Mouse (Mus musculus) cerebellum, adult 18-20 months (tissue): ENCODE data around the gene Eid1.

Experiments used
- DNase-seq, 2 experiments: peaks; one replicate each; pipeline ENCODE4 v3.0.0; 2021

The Eid1 gene

DNA sequence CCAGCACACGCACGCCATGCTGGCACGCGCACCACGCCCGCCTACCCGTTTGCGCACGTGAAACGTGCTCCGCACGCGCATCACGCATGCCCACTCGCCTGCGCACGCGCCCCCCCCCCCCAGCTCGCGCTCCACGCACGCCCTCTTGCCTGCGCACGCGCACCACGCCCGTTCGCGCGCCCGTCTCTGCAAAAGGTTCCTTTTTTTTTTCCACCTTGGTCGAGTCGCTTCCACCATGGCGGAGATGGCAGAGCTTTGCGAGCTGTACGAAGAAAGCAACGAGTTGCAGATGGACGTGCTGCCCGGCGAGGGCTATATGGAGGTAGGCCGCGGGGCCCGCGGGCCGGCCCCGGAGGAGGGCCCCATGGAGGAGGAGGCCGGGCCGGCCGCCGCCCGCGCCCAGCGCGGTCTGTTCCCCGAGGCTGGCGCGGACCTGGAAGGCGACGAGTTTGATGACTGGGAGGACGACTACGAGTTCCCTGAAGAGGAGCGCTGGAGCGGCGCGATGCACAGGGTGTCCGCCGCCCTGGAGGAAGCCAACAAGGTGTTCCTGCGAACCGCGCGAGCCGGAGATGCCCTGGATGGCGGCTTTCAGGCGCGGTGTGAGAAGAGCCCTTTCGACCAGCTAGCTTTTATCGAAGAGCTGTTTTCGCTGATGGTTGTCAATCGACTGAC, at the start of gene Eid1:
Gene Eid1, plus strand, starts transcription at position 139 of the 675 bp plus-strand sequence.
- DNase-seq = peak; percentile 88 to 92

- no peak for DNase-seq
These were observed 49.7 kb upstream of the Eid1 start for GRCm38 (mm10) chr2:125623211-125623610.

DNA sequence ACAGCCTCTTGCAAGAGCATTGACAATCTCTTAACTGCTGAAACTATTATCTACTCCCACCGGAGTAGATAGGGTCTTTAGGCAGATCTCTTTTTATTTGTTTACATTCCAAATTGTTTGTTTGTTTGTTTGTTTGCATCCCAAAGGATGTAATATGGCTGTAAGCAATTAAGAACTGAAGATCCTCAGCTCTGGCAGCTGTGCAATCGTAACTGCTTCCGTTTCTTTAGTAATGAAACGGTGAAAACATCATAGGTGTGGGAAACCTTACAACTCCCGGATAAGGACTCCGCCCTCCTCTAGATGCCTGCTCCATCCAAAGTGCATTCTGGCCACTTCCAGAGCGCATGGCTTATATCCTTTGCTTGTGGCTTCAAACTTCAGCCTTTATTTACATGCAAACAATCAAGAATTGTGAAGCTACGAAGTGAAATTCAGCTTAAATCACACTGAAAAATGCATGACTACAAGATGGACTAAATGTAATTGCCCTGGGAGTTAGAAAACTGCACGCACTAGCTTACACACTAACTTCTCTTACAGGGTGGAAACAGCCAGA, 48.7 kb upstream of the Eid1 start:
- DNase-seq = no peak

GRCm38 (mm10) chr2:125624837-125625351, 48.0 kb upstream of the Eid1 start, which contains the start of gene Cep152:
Cep152 (minus strand) TSS chr2:125625113.
- DNase-seq = peak; percentile 98 to 99

- DNase-seq = no peak
These were observed 46.4 kb upstream of the Eid1 start for GRCm38 (mm10) chr2:125626536-125626935.

- no peak for DNase-seq
These were observed 44.4 kb upstream of the Eid1 start for GRCm38 (mm10) chr2:125628487-125628886.

DNA sequence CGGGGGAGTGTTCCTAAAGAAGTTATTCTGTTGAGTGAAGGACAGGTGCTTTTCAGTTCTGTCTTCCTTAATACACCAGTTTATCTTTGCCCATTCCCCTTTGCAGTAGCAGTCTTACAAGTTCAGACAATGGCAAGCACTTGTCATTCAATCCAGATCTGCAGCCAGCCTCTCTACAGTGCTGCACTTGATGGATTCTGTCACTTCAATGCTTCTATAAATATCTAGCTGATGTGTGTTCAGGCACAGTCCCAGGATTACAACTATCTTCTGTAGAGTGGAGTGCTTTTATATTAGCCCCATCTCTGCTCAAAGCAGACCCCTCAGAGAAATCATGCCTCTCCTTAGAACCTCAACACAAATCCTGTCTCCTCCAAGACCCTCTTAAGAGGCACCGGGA, 42.9 kb upstream of the Eid1 start:
- DNase-seq = no peak

DNA sequence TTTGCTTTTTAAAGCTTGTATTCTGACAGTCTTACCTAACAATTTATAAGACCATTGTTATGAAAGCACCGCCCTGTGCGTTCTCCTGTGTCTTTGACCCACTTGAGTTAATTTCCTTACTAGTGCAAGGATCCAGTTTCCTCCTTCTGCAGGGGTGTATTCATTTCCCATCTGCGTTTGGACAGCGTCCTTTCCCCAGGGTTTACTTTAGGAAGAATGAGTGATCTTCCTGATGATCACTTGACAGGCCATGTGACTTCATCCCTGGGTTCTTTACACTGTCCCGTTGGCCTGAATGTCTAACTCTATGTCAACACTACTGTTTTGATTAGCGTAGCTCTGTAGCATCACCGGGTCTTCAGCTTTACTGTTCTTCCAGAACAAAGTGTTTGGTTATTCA, 35.6 kb upstream of the Eid1 start:
- no peak for DNase-seq

- no peak for DNase-seq
These were observed 28.0 kb upstream of the Eid1 start for GRCm38 (mm10) chr2:125644912-125645311.

DNA sequence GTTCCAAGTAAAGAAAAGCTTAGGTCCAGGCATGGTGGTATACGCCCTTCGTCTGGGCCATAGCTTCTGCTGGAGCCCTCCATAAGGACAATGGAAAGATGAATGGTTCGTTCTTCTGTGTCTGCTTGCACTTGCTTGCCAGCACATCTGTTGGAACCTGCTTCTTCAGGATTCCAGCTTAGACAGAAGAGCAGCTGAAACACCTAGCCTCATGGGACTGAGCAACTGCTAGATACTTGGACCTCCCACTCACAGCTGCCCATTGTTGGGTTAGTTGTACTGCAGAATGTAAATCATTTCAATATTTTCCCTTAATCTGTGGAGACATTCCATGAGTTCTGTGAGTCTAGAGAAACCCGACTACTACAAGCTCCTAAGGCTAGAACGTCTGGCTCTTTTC, 22.9 kb upstream of the Eid1 start:
- no peak for DNase-seq

DNA sequence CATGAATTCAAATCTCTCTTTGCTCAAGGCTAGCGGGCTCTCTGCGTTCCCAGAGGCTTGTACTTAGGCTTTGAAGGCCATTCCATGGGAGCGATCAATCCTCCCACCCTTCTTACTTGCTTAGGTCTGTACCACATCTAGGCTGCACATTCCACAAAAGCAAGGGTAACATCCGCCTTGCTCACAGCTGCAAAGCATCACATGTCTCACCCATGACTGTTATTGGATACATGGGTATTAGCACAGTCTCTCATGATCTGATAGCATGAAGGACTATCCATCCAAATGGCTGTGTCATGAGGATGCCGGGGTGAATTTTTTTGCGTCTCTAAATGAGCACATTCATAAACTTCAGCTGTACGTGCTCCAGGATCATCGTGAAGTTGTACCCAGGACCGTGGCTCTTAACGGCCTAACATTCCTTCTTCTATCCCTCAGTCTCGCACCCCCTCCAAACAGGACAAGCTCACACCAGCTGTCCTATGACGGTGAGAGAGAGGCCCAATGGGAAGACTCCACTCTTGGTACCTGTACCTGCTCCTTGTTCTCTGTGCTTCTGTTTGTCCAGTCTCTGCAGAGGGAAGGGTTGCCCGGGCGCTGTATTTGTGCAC, 22.0 kb upstream of the Eid1 start:
- DNase-seq = no peak

- no peak for DNase-seq
These were observed 21.3 kb upstream of the Eid1 start for GRCm38 (mm10) chr2:125651563-125651962.

DNA sequence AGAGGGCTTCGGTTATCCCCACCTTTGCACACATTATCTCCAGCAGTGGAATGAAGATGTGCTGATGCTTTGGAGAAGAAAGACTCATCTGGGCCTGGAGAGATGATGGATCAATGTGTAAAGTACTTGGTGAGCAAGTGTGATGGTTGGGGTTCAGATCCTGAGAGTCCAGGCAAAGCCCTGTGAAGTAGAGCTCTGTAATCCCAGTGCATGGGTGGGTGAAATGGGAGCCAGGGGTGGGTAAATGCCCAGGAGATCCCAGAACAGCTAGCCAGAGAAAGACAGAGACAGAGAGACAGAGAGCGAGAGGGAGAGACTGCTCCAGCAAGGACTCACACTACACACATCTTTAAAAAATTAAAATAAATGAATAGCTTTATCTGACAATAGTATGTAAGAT, 19.6 kb upstream of the Eid1 start:
- no peak for DNase-seq

GRCm38 (mm10) chr2:125655391-125655790, 17.5 kb upstream of the Eid1 start:
- no peak for DNase-seq

DNA sequence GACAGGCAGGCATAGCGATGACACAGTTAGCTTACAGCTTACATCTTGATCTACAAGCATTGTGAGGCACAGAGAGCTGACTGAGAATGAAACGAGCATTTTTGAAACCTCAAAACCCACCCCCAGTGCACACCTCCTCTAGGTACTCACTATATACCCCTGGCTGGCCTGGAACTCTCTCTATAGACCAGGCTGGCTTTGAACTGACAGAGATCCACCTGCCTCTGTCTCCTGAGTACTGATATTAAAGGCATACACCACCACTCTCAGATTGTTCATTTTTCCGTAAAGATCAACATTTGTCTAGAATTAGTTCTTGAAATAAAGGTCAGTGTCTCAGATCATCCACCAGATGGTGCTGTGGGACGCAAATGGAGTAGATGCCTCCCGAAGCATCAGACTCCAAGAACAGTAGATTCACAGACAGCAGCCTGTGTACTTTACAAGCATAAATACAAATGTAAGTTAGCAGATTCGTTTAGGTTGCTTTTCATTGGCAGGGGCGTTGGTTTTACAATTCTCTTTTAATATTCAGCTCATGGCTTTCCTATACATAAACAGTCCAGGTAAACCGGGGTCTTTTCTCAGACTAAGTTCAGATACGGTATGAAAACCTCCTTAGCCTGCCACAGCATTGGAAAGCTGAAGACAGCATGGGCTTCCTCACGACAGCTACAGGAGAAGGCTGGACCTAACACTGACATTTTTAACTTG, 12.9 kb upstream of the Eid1 start:
- peak; percentile 77 for DNase-seq

- peak; percentile 23 to 24 for DNase-seq
These were observed 12.3 kb upstream of the Eid1 start for GRCm38 (mm10) chr2:125660537-125661130.

DNA sequence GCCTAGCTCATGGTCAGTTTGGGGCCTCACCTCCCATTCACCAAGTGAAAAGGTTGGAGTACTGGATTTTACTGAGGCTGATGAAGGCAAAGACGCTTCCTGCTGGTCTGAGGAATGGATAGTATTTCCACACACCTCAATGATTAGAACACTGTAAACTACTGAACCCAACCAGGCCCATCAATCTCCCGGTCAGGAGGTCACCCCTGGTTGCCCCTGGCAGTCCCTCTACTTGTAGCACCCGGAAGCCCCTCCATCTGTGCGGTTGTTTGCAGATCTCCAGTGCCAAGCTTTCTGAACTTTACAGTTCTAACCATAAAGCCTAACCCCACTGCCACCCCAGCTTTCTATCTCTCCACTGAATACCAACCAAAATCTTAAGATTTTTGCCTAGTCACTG, 11.7 kb upstream of the Eid1 start:
- DNase-seq = no peak

- DNase-seq = no peak
These were observed 10.4 kb upstream of the Eid1 start for GRCm38 (mm10) chr2:125662517-125662916.

GRCm38 (mm10) chr2:125665213-125665612, 7.7 kb upstream of the Eid1 start:
- no peak for DNase-seq

DNA sequence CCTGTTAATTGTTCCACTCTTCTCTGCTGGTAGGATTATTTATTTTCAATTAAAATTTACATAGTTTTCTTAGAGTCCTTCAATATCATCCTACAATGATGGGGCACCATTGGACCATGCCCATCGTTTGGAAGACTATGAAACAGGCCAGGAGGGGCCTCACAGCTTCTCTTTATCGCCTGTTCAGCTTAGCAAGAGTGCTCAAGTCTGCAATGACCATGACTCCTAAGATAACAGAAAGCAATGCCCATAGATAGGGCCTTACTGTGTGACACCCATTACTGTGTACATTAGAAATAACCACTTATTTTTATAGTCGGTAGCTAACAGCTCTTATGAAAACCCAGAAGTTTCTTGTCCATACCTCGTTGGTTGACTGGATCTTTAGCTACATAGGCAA, 7.0 kb upstream of the Eid1 start:
- no peak for DNase-seq

DNA sequence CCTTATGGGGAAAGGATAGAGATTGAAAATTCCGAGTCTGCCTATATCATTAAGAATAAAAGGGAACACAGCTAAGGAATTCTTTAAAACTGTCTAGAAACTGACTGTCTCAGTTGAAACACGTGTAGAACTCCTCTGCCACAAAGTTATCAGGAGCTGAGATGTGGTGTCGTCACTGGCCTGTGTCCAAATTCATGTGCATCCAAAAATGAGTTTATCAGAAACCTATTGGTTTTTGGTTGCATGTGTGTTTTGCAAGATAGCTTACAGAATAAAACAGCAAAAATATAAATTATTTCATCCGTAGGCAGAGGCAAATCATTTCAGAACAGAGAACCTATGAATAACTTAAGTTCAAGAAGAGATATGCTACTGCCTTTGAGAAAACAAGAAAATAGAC, 6.2 kb upstream of the Eid1 start:
- no peak for DNase-seq

DNA sequence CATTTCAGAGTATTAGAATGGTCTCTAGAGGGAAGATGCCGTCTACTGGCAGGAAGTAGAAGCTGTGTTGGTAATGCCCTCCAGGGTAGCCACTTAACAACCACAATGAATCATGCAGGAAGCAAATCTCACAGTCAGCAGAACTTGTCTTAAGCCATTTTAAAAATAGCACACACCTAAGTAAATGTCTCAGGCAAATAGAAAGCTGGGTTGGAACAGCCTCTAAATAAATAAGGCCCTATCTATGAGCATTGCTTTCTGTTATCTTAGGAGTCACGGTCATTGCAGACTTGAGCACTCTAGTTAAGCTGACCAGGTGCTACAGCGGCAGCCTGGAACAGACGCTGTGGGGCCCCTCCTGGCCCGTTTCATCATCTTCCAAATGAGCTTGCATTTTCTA, 5.7 kb upstream of the Eid1 start:
- no peak for DNase-seq

DNA sequence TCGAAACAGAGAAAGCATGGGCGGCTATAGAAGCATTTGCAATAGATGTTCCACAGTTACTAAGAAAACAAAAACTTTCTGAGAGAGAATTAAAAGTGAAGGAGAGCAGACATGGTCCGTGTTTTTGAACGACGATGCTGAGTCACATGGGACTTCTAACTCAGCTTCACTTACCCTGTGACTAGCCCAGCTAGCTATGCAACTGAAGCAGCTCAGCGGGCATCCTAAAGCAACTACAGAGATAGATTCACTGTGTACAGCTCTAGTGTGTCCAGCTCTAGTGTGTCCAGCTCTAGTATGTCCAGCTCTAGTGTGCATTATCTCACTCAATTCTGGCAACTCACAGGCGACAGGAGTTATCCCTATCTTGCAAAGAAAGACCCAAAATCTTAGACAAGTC, 5.2 kb upstream of the Eid1 start:
- no peak for DNase-seq
